Mouse (Mus musculus): Measurements from ENCODE around the gene AC161166.1.

GRCm38 (mm10) chr7:24539686-24540085, 27.4 kb upstream of the AC161166.1 start:
- TF ChIP-seq CTCF (IDR thresholded peaks at IDR 0.05; ENCODE audit: low read depth) = no peak
- no peak for TF ChIP-seq EP300 (IDR thresholded peaks at IDR 0.05; ENCODE audit: low read depth)

Data from liver, postnatal 0 days (tissue).